Mouse (Mus musculus): Measurements from ENCODE around the gene Inpp5a.

Gene Inpp5a

DNA sequence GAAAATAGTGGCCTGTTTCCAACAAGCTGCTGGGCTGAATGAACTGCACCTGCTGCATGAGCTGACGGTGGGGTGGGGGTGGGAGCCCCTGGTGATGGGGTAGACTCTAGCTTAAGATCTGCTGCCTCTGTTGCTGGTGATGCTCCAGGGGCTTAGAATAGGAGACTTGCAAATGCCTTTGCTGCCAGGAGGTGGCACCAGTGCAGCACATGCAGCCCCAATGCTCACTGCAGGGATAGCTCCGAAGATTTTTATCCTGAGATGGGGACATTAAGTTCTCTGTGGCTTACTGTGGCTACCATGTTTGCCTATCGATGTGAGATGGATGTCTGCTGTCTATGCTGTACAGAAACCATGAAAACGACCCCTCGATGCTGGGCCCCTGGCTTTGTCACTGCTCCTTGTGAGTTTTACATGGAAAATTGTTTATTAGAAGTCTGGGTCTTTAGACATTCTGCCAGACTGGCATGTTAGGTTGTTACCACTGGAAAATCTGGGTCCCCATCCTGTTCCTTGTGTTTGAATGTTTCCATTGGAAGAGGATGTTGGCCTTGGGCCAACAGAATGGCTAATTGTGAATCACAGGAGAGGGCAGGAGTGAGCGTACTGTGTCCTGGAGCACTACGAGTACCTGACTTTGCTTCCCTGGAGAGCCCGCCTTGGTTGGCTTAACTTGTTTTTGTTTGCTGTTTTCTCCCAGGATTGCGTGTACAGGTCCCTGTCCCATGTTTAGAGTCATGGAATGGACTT lies 95.5 kb downstream of the Inpp5a start:
- peak; percentile 75 for DNase-seq

DNA sequence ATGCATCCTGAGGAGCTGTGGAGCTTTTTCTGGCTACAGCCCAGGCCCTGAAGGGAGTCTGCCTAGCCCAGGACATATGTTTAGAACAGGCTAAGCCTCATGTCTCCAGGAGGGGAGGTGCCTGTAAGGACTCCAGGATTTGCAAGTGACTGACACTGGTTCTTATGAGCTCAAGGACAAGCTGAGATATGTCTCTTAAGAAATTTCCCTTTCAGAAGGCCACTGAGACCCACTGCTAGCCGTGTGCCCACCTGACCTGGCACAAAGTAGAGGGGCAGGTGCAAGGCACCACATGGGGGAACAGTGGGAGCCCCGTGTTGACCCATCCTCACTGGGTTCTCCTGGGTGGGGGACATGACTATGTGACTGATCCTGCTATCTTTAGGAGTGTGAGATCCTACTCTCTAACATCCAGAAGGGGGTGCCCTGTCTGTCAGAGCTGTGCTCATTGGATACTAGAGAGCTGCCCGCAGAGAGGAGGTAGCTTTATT lies 100.9 kb downstream of the Inpp5a start:
- DNase-seq, result no peak

GRCm38 (mm10) chr7:139492351-139492750 lies 103.4 kb downstream of the Inpp5a start:
- DNase-seq, result no peak

- peak; percentile 53 for DNase-seq
These were observed 104.0 kb downstream of the Inpp5a start for GRCm38 (mm10) chr7:139492946-139493345.

DNA sequence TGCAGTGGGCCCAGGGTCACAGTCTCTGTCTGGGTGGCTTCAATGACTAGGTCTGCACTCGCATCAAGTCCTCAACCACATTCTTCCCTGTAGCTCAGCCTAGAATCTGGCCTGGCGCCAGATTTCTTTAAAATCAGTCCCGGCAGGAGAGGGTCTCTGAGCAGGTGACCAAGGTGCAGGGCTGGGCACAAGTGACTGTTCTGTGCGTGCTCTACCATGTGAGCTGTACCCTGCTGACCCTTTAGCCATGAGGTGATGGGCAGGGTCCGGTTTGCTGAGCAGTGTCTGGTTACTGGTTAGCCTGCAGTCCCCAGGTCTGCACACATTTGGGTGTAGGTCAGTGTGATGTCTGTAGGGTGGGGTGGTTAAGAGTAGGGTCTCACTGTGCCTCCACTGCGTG lies 106.9 kb downstream of the Inpp5a start:
- DNase-seq, result no peak

DNA sequence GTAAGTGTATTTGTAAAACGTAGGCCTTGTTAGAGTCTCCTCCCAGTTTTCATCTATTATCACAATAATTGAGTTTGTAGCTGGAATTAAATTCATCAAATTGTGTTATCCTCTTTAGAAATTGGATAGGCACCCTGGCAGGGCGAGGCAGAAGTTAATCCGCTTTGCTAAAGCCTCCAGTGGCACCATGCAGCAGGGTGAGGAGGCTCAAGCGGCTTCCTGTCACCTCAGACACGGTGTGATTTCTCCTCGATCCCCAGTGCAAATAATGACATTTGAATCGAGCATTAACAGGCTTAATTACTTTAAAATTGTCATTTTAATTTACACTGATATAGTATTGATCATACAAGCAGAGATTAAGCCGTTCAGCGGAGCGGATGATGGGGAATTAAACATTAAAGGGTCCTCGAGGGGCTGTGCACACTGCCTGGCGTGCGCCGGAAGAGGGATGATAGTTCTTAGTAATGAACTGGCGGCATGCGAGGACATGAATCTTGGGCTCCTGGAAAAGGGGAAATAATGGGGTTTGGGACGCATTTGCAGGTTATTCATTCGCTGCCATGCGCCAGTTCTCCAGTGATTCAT lies 109.2 kb downstream of the Inpp5a start:
- peak; percentile 76 for DNase-seq

DNA sequence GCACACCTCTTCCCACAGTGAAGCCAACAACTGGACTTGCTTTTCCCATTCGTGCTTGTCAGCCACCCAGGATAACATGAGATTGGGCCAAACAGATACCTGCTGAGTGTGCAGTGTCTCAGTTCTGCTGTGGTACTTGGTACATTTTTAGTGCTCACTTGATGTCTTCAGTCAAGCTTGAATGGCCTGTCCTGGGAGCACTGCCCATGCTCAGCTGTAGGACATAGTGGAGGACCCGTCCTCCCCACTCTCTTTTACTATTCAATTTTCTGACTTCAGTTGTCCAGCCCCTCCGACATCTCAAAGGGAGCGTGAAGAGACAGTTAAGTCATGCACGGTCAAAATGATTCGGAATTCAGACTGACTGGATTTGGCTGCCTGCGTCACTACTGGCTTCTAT lies 115.2 kb downstream of the Inpp5a start:
- no peak for DNase-seq

DNA sequence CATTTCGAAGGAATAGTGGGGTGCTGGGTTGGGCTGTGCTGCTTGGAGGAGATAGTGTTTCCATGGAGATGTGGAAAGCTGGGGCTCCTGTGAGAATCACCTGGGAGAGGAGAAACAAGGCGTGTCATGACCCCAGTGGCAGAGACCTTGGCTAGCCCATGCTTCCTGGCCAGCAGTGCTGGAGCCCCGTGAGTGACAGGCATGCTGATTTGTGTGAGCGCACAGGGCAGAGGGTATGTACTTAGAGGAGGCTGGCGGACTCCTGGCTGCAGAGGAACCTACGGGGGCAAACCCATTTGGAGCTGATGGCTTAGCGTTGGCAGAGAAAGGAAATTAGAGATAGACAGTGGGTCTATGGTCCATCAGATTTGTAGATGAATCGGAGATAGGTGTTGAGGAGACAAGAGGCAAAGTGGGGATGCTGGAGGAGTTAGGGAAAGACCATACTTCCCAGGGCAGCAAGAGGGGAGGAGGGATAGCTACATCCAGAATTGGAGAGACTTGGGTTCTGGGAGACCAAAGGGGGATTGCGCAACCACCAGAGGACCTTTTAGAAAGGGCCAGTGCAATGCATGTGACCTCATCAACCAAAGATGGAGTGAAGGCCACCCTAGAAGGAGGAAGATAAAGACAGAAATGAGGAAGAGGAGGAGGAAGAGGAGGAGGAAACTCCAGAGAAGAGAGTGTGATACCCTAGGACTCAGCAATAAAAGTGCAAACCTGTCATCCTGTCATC lies 117.9 kb downstream of the Inpp5a start:
- DNase-seq, result peak; percentile 49

DNA sequence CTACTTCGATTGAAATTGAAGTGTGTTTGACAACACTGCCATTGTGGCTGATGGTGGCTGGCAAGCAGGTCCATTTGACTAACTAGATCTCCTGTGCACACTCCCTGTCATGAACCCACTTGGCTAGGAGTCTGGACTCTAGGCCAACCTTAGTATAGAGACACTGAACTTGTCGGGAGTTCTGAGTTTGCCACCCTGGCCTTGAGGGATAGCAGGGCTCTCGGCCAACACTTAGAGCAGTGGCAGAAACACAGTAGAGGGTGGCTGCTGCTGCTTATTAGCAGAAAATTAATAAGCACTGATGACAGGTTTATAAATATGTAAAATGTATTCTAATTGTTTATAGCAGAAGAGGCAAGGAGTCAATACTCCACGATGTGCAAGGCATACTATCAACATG lies 120.0 kb downstream of the Inpp5a start:
- DNase-seq, result no peak

DNA sequence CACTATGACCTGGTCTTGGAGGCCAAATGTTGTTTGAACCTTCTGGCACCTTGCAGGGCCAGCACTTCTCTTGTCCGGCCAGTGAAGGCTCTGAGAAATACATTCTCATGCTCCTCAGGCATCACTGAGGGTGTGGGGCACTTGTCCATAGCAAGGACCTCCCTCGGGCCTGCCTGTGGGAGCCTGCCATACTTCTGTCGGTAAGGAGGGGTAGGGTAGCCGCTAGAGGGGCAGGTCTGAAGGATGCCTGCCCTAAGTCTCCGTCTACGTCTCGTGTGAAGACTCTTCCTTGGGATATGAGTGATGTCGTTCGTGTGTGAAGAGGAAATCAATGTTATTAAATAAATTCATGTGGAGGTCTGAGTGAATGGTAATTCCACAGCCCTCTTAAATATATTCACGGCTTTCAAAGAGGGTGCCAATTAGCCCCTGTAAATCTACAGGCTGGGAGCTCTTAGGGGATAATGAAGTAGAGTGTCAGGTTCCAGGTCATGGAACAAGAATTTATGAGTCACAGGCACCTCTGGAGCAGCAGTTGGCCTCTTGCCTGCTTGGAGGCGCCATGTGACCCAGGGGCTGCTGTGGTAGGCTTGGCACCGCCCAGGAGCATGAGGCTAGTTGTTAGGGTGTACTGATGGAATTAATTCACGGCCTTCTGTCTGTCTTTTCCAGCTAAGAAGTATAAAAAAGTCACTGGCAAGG lies 127.2 kb downstream of the Inpp5a start:
- DNase-seq, result peak; percentile 73

DNA sequence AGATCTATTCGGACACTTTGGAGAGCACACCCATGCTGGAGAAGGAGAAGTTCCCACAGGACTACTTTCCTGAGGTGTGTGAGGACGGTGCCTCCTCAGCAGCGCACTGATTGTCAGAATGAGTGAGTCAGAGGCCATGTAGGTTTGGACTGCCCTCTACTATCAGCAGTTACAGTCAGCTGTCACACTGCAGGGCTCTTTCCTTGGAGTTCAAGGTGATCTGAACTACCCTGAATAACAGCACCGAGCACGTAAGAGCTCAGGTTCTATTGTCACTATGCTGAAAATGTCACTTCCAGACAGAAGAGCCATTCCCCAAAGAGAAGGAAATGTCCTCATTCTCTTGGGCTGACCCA lies 127.7 kb downstream of the Inpp5a start:
- no peak for DNase-seq

DNA sequence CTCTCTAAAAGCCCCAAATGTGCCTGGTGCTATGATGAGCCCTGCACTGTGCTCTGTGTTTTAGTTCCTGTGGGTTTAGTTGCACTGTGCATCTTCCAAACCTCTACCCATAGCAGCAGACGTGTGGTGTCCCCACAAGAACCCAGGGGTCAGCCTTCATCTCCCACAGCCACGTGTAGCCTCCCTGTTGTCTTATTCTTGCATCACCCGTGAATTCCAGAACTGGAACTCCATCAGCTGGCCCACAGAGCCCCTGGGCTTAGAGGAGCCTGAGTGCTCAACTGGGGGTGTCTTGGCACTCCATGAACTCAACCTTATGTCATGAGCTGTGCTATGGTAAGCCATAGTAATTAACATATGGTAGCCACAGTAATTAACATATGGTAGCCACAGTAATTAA lies 129.4 kb downstream of the Inpp5a start:
- DNase-seq, result no peak

DNA sequence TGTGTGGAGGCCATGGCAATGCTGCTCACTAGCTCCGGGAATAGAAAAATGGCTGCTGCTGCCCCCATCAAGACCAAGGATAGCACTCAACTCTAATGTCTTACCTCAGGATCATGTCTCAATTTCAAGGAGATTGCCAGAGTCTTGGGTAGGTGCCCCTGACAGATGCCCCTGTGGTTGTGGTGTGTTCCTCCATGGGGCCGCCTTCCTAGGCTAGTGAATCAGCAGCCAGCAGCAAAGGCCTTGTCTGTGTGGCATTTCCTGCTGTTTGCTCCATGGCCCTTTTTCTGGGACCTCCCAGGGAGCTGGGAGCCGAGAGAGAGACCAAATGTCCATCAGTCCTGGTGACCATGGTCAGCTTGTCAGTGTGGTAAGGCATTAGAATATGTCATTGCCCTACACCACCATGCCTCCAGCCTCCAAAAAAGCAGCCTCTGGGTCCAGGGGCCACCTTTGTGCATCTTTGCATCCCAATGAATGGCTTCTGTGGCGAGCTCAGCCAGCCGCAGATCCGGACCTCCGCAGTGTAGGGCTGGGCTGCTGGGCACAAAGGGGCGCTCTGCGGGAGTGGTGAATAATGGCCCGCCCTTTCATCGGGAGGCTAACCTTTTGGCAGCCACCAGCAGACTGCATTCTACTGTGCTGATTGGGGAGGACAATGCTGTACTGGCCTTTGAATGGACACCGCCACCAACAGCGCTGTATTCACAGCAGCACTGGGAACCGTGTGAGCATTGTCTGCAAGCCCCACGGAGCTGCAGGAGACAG lies 139.6 kb downstream of the Inpp5a start:
- DNase-seq, result peak; percentile 94

DNA sequence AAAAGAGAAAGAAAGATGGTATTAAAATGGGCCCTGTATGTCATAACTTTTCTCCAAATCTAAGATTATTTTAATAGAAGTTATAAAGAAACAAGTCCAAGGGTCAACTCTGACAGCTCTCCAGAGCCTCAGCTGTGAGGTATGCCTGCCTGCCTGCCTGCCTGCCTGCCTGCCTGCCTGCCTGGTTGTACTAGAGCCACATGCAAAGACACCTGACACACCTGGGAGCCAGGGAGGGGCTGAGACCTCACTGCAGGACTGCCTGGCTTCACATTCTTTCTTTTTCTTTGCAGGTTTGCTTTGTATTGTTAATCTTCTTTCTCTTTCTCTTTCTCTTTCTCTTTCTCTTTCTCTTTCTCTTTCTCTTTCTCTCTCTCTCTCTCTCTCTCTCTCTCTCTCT lies 140.3 kb downstream of the Inpp5a start:
- no peak for DNase-seq

DNA sequence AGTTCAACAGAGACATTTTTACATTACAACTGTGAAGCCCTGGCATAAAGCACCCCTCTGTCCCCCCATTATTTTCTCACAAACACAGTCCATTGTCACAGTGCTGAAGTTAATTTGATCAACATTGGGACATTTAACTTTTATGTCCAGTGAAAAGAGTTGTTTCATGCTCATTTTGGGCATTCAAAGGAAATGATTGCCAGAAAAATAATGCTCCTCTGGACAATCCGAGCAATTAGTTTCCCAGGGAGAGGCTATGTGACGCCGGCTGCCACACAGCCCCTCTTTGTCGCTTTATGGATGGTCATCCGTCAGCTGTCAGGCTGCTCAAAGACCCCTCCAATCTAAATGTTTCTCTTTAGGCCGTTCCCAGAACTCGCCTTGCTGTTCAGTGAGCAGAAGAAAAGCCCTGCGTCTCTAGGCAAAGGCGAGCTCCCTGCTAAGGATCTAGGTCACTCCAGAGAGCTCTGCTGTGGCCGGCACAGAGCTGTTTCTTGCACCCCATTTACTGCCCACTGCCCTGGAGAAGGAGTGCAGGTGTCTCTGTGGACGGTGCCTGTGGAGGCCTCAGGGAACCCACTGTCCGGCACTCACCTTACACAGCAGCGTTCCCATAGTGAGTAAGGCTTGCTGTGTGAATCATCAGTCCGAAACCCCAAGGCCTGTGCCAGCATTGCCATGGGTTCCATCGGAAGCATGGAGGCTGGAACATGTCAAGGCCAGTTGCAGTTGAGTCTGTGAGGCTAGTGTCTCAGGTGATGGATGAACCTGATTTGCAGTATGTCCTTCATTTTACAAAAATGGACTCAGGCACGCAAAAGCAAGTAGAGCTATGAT lies 141.9 kb downstream of the Inpp5a start:
- DNase-seq, result peak; percentile 83

DNA sequence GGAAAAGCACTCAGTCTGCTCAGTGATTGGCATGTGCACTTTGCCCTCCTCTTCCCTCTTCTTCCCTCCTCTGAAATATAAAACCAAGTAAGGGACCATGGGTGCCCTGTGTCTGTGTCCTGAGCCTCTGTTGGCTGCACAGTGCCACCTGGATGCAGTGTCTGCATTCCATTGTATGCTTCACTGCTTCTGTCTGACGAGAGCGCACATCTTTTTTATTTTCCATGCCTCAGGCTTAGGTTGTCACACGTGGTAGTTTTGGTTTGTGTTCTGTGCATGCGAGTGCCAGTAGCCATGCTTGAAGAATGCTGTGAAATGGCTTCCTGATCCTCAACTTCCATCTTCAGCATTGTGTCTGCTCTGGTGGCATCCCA lies 142.5 kb downstream of the Inpp5a start:
- DNase-seq, result peak; percentile 56

DNA sequence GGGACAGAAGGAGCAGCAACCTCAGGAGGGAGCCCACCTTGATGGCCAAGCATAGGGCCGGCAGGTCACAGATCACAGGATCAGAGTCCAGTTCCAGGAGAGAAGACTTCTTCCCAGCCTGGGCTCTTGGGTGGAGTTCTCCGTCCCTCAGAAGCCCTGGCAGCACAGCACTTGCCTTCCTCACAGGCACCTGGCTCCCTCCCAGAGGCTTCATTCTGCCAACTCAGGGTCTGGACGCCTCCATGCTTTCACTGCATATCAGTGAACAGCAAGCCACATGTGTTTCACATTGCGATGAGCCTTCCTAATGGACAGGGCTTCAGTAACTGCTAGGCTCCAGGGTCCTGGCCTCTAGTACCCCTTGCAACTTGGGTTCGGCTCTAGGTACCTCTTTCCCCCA lies 147.4 kb downstream of the Inpp5a start:
- no peak for DNase-seq

DNA sequence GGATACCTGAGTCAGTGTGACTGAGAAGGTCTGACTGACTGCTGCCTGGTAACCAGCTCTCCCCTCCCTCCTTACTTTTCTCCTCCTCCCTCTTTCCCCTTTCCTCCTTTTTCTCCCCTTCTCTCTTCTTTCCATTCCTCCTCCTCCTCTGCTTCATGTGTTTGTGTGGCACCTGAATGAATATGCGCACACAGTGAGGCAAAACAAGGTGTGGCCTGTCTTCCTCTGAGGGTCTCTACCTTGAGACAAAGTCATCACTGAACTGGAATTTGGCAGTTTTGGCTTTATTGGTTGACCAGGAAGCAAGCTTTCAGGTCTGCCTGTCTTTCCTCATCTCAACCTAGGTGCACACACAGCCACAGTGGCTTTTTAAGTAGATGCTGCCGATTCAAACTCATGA lies 147.9 kb downstream of the Inpp5a start:
- no peak for DNase-seq

DNA sequence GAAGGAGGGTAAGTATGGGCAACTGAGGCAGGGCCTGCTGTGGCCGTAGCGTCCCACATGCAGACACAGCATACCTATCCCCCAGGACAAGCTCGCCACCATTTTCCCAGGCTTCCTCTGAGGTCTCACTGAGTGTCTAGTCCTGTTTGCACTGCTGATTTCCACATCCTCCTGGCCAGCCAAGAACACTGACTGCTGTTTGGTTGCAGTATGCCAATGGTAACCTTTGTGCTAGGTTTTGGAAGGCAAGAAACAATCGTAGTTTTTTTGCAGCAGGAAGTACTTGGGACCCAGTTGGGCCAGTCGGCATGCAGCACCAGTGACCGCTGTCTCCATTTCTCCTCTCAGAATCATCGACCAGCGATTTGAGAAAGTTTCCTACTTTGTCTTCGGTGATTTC lies 148.9 kb downstream of the Inpp5a start:
- DNase-seq, result no peak

- DNase-seq, result no peak
These were observed 149.6 kb downstream of the Inpp5a start for GRCm38 (mm10) chr7:139538541-139538940.

DNA sequence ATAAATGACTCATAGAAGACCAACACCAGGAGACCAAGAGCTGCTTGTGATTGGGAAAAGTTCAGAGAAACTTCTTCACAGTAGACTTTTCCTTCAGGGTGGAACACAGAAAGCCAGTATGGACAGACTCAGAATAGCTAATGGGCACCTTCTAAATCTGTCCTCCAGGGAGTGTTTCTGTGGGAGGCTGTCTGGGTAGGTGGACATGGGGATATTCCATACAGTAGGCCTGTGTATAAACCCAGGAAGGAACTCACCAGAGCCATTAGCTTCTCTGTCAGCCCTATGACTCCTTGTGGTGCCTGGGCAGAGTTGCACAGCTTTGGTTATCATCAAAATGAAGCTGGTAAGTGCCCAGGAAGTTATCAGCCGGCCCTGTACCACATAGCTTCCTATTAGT lies 151.7 kb downstream of the Inpp5a start:
- no peak for DNase-seq

DNA sequence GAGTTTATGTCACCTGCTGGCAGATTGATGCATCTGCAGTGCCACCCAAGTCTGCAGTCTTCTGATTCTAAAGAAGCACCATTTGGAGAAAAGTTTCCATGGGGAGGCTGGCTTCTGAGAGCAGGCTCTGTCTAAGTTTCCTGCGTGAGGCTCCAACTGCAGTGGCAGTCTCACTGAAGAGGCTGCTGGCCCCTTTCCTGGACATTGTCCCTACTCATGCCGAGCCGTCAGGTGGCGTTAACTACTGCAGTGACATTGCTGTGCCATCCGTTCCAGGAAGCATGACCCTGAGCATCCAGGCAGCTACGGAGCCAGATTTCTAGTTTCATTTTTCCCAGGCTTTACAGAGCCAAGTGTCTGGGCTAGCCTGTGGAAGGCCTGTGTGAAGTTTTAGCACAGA lies 152.5 kb downstream of the Inpp5a start:
- no peak for DNase-seq

Data from retina, postnatal 1 day (tissue).